Mouse (Mus musculus): Measurements from ENCODE around the gene St5.

GRCm38 (mm10) chr7:109641963-109642362 is 61.4 kb downstream of the St5 start:
- no peak for TF ChIP-seq CTCF (IDR thresholded peaks at IDR 0.05 in 2 of 3, conservative IDR thresholded peaks at IDR 0.05 in 1 of 3; ENCODE audit: control insufficient read depth in 1 of 3, insufficient read depth in 1 of 3, low read depth in 2 of 3, low read length in 3 of 3, poor library complexity in 1 of 3, severe bottlenecking in 1 of 3)
- no peak for TF ChIP-seq MYC (IDR thresholded peaks at IDR 0.05; ENCODE audit: low read depth, low read length)
- no peak for TF ChIP-seq ZC3H11A (IDR thresholded peaks at IDR 0.05; ENCODE audit: low read depth, low read length)
- no peak for TF ChIP-seq TCF12 (IDR thresholded peaks at IDR 0.05; ENCODE audit: low read depth, low read length)
- no peak for TF ChIP-seq MAX (IDR thresholded peaks at IDR 0.05; ENCODE audit: low read length)
- no peak for TF ChIP-seq KAT2A (conservative IDR thresholded peaks at IDR 0.05; ENCODE audit: low read depth, low read length)
- TF ChIP-seq POLR2A (IDR thresholded peaks at IDR 0.05; ENCODE audit: control insufficient read depth in 1 of 2, insufficient read depth in 1 of 2, low read depth in 1 of 2, low read length in 2 of 2, poor library complexity in 1 of 2) = no peak
- TF ChIP-seq CHD2 (IDR thresholded peaks at IDR 0.05; ENCODE audit: low read length) = no peak
- no peak for TF ChIP-seq USF1 (IDR thresholded peaks at IDR 0.05; ENCODE audit: low read depth, low read length)
- no peak for TF ChIP-seq HCFC1 (IDR thresholded peaks at IDR 0.05; ENCODE audit: low read depth, low read length)
- TF ChIP-seq GATA1 (IDR thresholded peaks at IDR 0.05; ENCODE audit: low read depth, low read length) = no peak
- no peak for TF ChIP-seq EP300 (IDR thresholded peaks at IDR 0.05; ENCODE audit: low read depth in 1 of 2, low read length in 2 of 2)
- TF ChIP-seq ZNF384 (IDR thresholded peaks at IDR 0.05; ENCODE audit: low read depth, low read length) = no peak
